Mouse (Mus musculus): ENCODE data around the gene Sugt1. TPM values are rescaled to one million over a fixed set of nuclear protein-coding genes. Genes with fewer than 3 reads are reported as not detected.

Sugt1 gene
- total RNA-seq, 4 experiments from 2014 or later, result 79.3 to 118 (median 93.0) TPM

GRCm38 (mm10) chr14:79607352-79607751 is 19.9 kb downstream of the Sugt1 start:
- no peak for DNase-seq

GRCm38 (mm10) chr14:79608286-79608685 is 20.8 kb downstream of the Sugt1 start:
- DNase-seq, result no peak

GRCm38 (mm10) chr14:79617121-79617828 is 29.8 kb downstream of the Sugt1 start:
- no peak for DNase-seq

GRCm38 (mm10) chr14:79619802-79620201 is 32.3 kb downstream of the Sugt1 start:
- no peak for DNase-seq

GRCm38 (mm10) chr14:79621143-79621542 is 33.7 kb downstream of the Sugt1 start:
- no peak for DNase-seq

GRCm38 (mm10) chr14:79632330-79632729 is 44.8 kb downstream of the Sugt1 start:
- no peak for DNase-seq

GRCm38 (mm10) chr14:79633196-79633595 is 45.7 kb downstream of the Sugt1 start:
- peak; percentile 14 for DNase-seq

- no peak for DNase-seq
These were observed 49.3 kb downstream of the Sugt1 start for GRCm38 (mm10) chr14:79636814-79637213.

- DNase-seq, result no peak
These were observed 54.6 kb downstream of the Sugt1 start for GRCm38 (mm10) chr14:79642063-79642462.

GRCm38 (mm10) chr14:79645378-79645777 is 57.9 kb downstream of the Sugt1 start:
- no peak for DNase-seq

- DNase-seq, result no peak
These were observed 62.2 kb downstream of the Sugt1 start for GRCm38 (mm10) chr14:79649680-79650079.

GRCm38 (mm10) chr14:79652654-79653053 is 65.2 kb downstream of the Sugt1 start:
- no peak for DNase-seq

- DNase-seq, result no peak
These were observed 70.8 kb downstream of the Sugt1 start for GRCm38 (mm10) chr14:79658286-79658685.

GRCm38 (mm10) chr14:79658748-79659508 is 71.4 kb downstream of the Sugt1 start:
- no peak for DNase-seq

- DNase-seq, result no peak
These were observed 73.0 kb downstream of the Sugt1 start for GRCm38 (mm10) chr14:79660467-79660866.

GRCm38 (mm10) chr14:79661005-79661917 is 73.8 kb downstream of the Sugt1 start:
- DNase-seq, result peak; percentile 47

- DNase-seq, result no peak
These were observed 74.5 kb downstream of the Sugt1 start, which contains the start of gene Cnmd for GRCm38 (mm10) chr14:79662001-79662400. Gene Cnmd, minus strand, starts transcription at chr14:79662170.

GRCm38 (mm10) chr14:79671008-79671407 is 83.5 kb downstream of the Sugt1 start:
- no peak for DNase-seq

- no peak for DNase-seq
These were observed 85.1 kb downstream of the Sugt1 start for GRCm38 (mm10) chr14:79672567-79672966.

- DNase-seq, result no peak
These were observed 85.9 kb downstream of the Sugt1 start for GRCm38 (mm10) chr14:79673083-79674013.

- DNase-seq, result no peak
These were observed 89.7 kb downstream of the Sugt1 start for GRCm38 (mm10) chr14:79677108-79677753.
